Mouse (Mus musculus) kidney, postnatal 25 days (tissue): ENCODE data around the gene Pin1.
A peak's percentile ranks its signal among the peaks of the same experiment; 100 is the strongest.
"Not testable (repeated sequence)": the region's sequence is repeated elsewhere in the genome, so short reads cannot be mapped to it uniquely, and the experiment has no call there.

Experiments
- DNase-seq, 2 experiments: peaks; one replicate each; pipeline ENCODE4 v3.0.0; 2021; ENCODE audit warnings: mixed read lengths in 2 of 2

The Pin1 gene

GRCm38 (mm10) chr9:20651602-20652259 lies at the start of gene Pin1:
Pin1 (plus strand) TSS chr9:20652095.
- peak; percentile 100 for DNase-seq

GRCm38 (mm10) chr9:20606269-20606668 lies 45.6 kb upstream of the Pin1 start:
- no peak for DNase-seq

GRCm38 (mm10) chr9:20607100-20607974 lies 44.6 kb upstream of the Pin1 start:
- peak; percentile 83 to 91 for DNase-seq

GRCm38 (mm10) chr9:20609831-20610464 lies 41.9 kb upstream of the Pin1 start:
- no peak for DNase-seq

- no peak for DNase-seq
Measured at GRCm38 (mm10) chr9:20611976-20612375, 39.9 kb upstream of the Pin1 start.

GRCm38 (mm10) chr9:20616685-20617084 lies 35.2 kb upstream of the Pin1 start:
- no peak for DNase-seq

GRCm38 (mm10) chr9:20631332-20631731 lies 20.6 kb upstream of the Pin1 start:
- DNase-seq = no peak

GRCm38 (mm10) chr9:20635676-20636075 lies 16.2 kb upstream of the Pin1 start:
- DNase-seq = not testable (repeated sequence)

- no peak for DNase-seq
Measured at GRCm38 (mm10) chr9:20636256-20636655, 15.6 kb upstream of the Pin1 start.

GRCm38 (mm10) chr9:20636790-20637189 lies 15.1 kb upstream of the Pin1 start:
- no peak for DNase-seq

- no peak for DNase-seq
Measured at GRCm38 (mm10) chr9:20638552-20638951, 13.3 kb upstream of the Pin1 start.

GRCm38 (mm10) chr9:20639486-20639885 lies 12.4 kb upstream of the Pin1 start:
- DNase-seq = no peak

GRCm38 (mm10) chr9:20641501-20641900 lies 10.4 kb upstream of the Pin1 start:
- no peak for DNase-seq

- DNase-seq = peak; percentile 92 to 96
Measured at GRCm38 (mm10) chr9:20642101-20642895, 9.6 kb upstream of the Pin1 start, which contains the start of gene Ubl5. Ubl5 (plus strand) TSS chr9:20642878.

GRCm38 (mm10) chr9:20642896-20643466 lies 8.9 kb upstream of the Pin1 start:
- DNase-seq = peak; percentile 87 to 94

- DNase-seq = no peak
Measured at GRCm38 (mm10) chr9:20643781-20644180, 8.1 kb upstream of the Pin1 start.

GRCm38 (mm10) chr9:20644360-20645081 lies 7.4 kb upstream of the Pin1 start, which contains the start of gene Fbxl12:
Fbxl12 (minus strand) TSS chr9:20644767.
- DNase-seq = peak; percentile 77 to 88

- no peak for DNase-seq
Measured at GRCm38 (mm10) chr9:20645121-20645520, 6.8 kb upstream of the Pin1 start.

GRCm38 (mm10) chr9:20652260-20652658 lies 364 bp downstream of the Pin1 start:
- no peak for DNase-seq

- no peak for DNase-seq
Measured at GRCm38 (mm10) chr9:20653859-20654258, 2.0 kb downstream of the Pin1 start.

- no peak for DNase-seq
Measured at GRCm38 (mm10) chr9:20657546-20657945, 5.7 kb downstream of the Pin1 start.
